ENCODE assay signal across 11 mouse cellular contexts in genomic region chr2:143018084-143018483, GRCm38 (mm10).
"Had no signal": no experiment of that assay in that cellular context is flagged by ENCODE, and none has a peak within 500 bp of the region (broad histone marks: within the 10 kb centered on the region; RNA-seq: fewer than 3 reads in every experiment).

No protein-coding gene starts in this region.

- H3K4me3 ChIP-seq: left cerebral cortex, adult 2 months; liver, embryonic 15.5 days had no signal

- ATAC-seq: inflammation-experienced regulatory T-cells, adult 6 months; intestine, postnatal 0 days; lung, postnatal 0 days had no signal

- H3K27ac ChIP-seq: kidney, postnatal 0 days; liver, embryonic 15.5 days had no signal

- DNase-seq: lung, adult 2 months; lung, postnatal 36 days; right cerebral cortex, postnatal 14 days; thymus, postnatal 36 days had no signal

- H3K4me2 ChIP-seq: liver, embryonic 11.5 days; liver, embryonic 15.5 days had no signal

- H3K27me3 ChIP-seq: liver, embryonic 15.5 days had no signal

- H3K9me3 ChIP-seq: liver, embryonic 15.5 days had no signal

- H3K36me3 ChIP-seq: liver, embryonic 15.5 days had no signal

- H3K9ac ChIP-seq: liver, embryonic 15.5 days had no signal

- H3K4me1 ChIP-seq: liver, embryonic 15.5 days had no signal
